Mouse (Mus musculus): ENCODE data around the gene Ston1. TPM values are rescaled to one million over a fixed set of nuclear protein-coding genes. Genes with fewer than 3 reads are reported as not detected.

Gene Ston1
- polyA plus RNA-seq, 1 experiment from 2014 or later = 5.0 TPM

- H3K9me3 ChIP-seq (replicated peaks) = no peaks in the 10 kb centered on the region
- H3K27me3 ChIP-seq = no peaks in the 10 kb centered on the region
- ATAC-seq (replicated peaks; ENCODE audit: insufficient number of reproducible peaks, insufficient read depth, low FRiP score, low read depth) = no peak
- 89% methylated on average over 11 of the region's 11 CpGs for WGBS
- no peak overlapping the region for H3K27ac ChIP-seq
- H3K36me3 ChIP-seq = peaks cover 34% of the 10 kb centered on the region
- no peak overlapping the region for H3K4me3 ChIP-seq
- no peak overlapping the region for H3K4me2 ChIP-seq
- H3K9ac ChIP-seq = no peak overlapping the region
- peaks cover 6% of the 10 kb centered on the region for H3K4me1 ChIP-seq (replicated peaks)
Observed at GRCm38 (mm10) chr17:88645299-88645698, 47.8 kb downstream of the Ston1 start.

- Histone ChIP-seq H3K36me3 (peaks cover 30% of the 10 kb centered on the region), H3K27ac (no peak overlapping the region), H3K4me1 (replicated peaks) (no peaks in the 10 kb centered on the region), H3K4me2 (no peak overlapping the region), H3K9ac (no peak overlapping the region), H3K4me3 (no peak overlapping the region), H3K27me3 (no peaks in the 10 kb centered on the region), H3K9me3 (replicated peaks) (no peaks in the 10 kb centered on the region)
- WGBS = 87% methylated on average over 3 of the region's 3 CpGs
- no peak for ATAC-seq (replicated peaks; ENCODE audit: insufficient number of reproducible peaks, insufficient read depth, low FRiP score, low read depth)
Observed at GRCm38 (mm10) chr17:88647149-88647548, 49.7 kb downstream of the Ston1 start.

DNA sequence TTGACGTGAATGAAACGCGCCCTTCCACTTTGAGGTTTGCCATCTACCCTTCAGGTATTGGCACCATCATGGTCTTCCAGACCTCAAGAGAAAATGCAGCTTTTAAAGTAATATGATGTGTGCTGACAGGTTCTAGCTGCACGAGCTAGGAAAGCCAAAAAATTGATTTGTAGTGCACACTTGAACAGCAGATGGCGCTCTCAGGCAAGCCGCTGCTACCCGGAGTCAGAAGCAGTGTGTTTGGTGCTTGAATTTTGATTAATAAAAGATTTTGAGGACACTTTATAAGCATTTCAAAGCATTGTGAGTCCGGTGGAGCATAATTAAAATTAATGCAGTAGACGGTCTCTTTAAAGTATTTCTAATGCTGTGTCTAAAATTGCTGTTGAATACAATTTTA, 54.5 kb downstream of the Ston1 start:
- no peaks in the 10 kb centered on the region for H3K9me3 ChIP-seq (replicated peaks)
- H3K36me3 ChIP-seq = peaks cover 14% of the 10 kb centered on the region
- no peak overlapping the region for H3K27ac ChIP-seq
- no peak overlapping the region for H3K9ac ChIP-seq
- 3% methylated on average over 9 of the region's 9 CpGs for WGBS
- H3K4me1 ChIP-seq (replicated peaks) = 0 out of 2 replicates have a peak, but pooled peaks cover 5% of the 10 kb centered on the region
- no peak overlapping the region for H3K4me3 ChIP-seq
- ATAC-seq (replicated peaks; ENCODE audit: insufficient number of reproducible peaks, insufficient read depth, low FRiP score, low read depth) = no peak
- H3K27me3 ChIP-seq = 0 out of 2 replicates have a peak, but pooled peaks cover 4% of the 10 kb centered on the region
- no peak overlapping the region for H3K4me2 ChIP-seq

GRCm38 (mm10) chr17:88652702-88653374, 55.4 kb downstream of the Ston1 start:
- Histone ChIP-seq H3K9ac (no peak overlapping the region), H3K4me1 (replicated peaks) (0 out of 2 replicates have a peak, but pooled peaks cover 5% of the 10 kb centered on the region), H3K4me2 (no peak overlapping the region), H3K36me3 (peaks cover 9% of the 10 kb centered on the region), H3K27me3 (0 out of 2 replicates have a peak, but pooled peaks cover 4% of the 10 kb centered on the region), H3K4me3 (no peak overlapping the region), H3K9me3 (replicated peaks) (no peaks in the 10 kb centered on the region), H3K27ac (no peak overlapping the region)
- no peak; the same call in 1 of the 2 replicates for ATAC-seq (replicated peaks; ENCODE audit: insufficient number of reproducible peaks, insufficient read depth, low FRiP score, low read depth)
- 18% methylated on average over 21 of the region's 21 CpGs for WGBS

DNA sequence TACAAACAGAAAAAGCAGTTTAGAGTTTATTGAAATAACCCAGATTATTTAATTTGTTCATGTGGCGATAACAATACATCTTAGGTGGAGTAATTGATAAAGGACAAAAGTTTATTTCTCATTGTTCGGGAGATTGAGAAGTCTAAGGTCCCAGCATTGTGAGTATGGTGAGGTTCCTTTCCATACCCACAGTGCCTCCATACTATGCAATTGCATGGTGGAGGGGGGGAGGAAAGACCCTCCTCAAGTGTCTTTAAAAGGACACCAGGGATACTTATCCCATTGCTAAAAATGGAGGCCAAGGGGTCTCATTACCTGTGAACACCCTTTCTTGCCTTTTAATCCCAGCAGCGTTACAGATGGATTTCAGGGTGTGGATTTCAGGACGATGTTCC, 55.9 kb downstream of the Ston1 start:
- no peak overlapping the region for H3K4me2 ChIP-seq
- no peak for ATAC-seq (replicated peaks; ENCODE audit: insufficient number of reproducible peaks, insufficient read depth, low FRiP score, low read depth)
- WGBS = 71% methylated on average over 4 of the region's 4 CpGs
- H3K9me3 ChIP-seq (replicated peaks) = no peaks in the 10 kb centered on the region
- H3K27me3 ChIP-seq = 0 out of 2 replicates have a peak, but pooled peaks cover 4% of the 10 kb centered on the region
- no peak overlapping the region for H3K4me3 ChIP-seq
- H3K4me1 ChIP-seq (replicated peaks) = 0 out of 2 replicates have a peak, but pooled peaks cover 5% of the 10 kb centered on the region
- H3K36me3 ChIP-seq = peaks cover 7% of the 10 kb centered on the region
- H3K9ac ChIP-seq = no peak overlapping the region
- H3K27ac ChIP-seq = no peak overlapping the region

GRCm38 (mm10) chr17:88658510-88658909, 61.0 kb downstream of the Ston1 start:
- H3K27me3 ChIP-seq = 0 out of 2 replicates have a peak, but pooled peaks cover 2% of the 10 kb centered on the region
- no peaks in the 10 kb centered on the region for H3K36me3 ChIP-seq
- H3K4me3 ChIP-seq = no peak overlapping the region
- no peaks in the 10 kb centered on the region for H3K9me3 ChIP-seq (replicated peaks)
- no peak overlapping the region for H3K4me2 ChIP-seq
- H3K27ac ChIP-seq = no peak overlapping the region
- ATAC-seq (replicated peaks; ENCODE audit: insufficient number of reproducible peaks, insufficient read depth, low FRiP score, low read depth) = no peak
- no peak overlapping the region for H3K9ac ChIP-seq
- no peaks in the 10 kb centered on the region for H3K4me1 ChIP-seq (replicated peaks)
- 64% methylated on average over 6 of the region's 6 CpGs for WGBS

GRCm38 (mm10) chr17:88666076-88666475, 68.6 kb downstream of the Ston1 start:
- no peaks in the 10 kb centered on the region for H3K36me3 ChIP-seq
- no peak overlapping the region for H3K4me3 ChIP-seq
- no peaks in the 10 kb centered on the region for H3K27me3 ChIP-seq
- 47% methylated on average over 2 of the region's 2 CpGs for WGBS
- H3K27ac ChIP-seq = no peak overlapping the region
- H3K4me2 ChIP-seq = no peak overlapping the region
- H3K9ac ChIP-seq = no peak overlapping the region
- H3K4me1 ChIP-seq (replicated peaks) = peaks cover 4% of the 10 kb centered on the region; the same call in 1 of the 2 replicates
- no peaks in the 10 kb centered on the region for H3K9me3 ChIP-seq (replicated peaks)
- no peak for ATAC-seq (replicated peaks; ENCODE audit: insufficient number of reproducible peaks, insufficient read depth, low FRiP score, low read depth)

DNA sequence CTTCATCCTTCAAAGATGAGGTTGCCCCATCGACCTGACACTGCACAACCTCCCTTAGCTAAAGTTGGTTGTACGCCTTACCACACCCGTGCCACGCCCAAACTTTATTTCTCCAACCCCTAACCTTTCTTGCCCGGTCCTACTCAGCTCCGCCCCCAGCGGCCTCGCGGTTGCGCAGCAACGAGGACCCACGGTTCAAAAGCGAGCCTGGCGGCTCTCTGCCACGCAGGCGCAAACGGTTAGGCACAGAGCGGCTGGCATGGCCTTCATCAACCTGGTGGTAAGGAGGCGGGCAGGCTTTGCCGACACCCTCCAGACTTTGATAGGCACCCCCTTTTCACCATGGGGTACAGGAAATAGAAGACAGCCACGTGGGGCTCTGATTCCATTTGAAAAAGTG, 71.0 kb downstream of the Ston1 start, which contains the start of gene Gtf2a1l:
Gene Gtf2a1l (plus strand): TSS at position 209 of the 400 bp plus-strand sequence.
- peaks cover 4% of the 10 kb centered on the region; the same call in 1 of the 2 replicates for H3K4me1 ChIP-seq (replicated peaks)
- peak within 1 kb of the TSS; percentile 51 for H3K4me2 ChIP-seq
- H3K9me3 ChIP-seq (replicated peaks) = no peaks in the 10 kb centered on the region
- no peaks in the 10 kb centered on the region for H3K36me3 ChIP-seq
- 24% methylated on average over 21 of the region's 21 CpGs for WGBS
- peak within 1 kb of the TSS; percentile 8; the same call in 1 of the 2 replicates for H3K4me3 ChIP-seq
- no peak for ATAC-seq (replicated peaks; ENCODE audit: insufficient number of reproducible peaks, insufficient read depth, low FRiP score, low read depth)
- no peak within 1 kb of the TSS for H3K9ac ChIP-seq
- no peak within 1 kb of the TSS for H3K27ac ChIP-seq
- no peaks in the 10 kb centered on the region for H3K27me3 ChIP-seq

GRCm38 (mm10) chr17:88669921-88670320, 72.4 kb downstream of the Ston1 start:
- 85% methylated on average over 2 of the region's 2 CpGs for WGBS
- no peak overlapping the region for H3K27ac ChIP-seq
- no peaks in the 10 kb centered on the region for H3K36me3 ChIP-seq

GRCm38 (mm10) chr17:88670800-88671199, 73.3 kb downstream of the Ston1 start:
- no peak overlapping the region for H3K27ac ChIP-seq
- no peaks in the 10 kb centered on the region for H3K36me3 ChIP-seq
- H3K27me3 ChIP-seq = no peaks in the 10 kb centered on the region
- H3K4me2 ChIP-seq = no peak overlapping the region
- peaks cover 4% of the 10 kb centered on the region; the same call in 1 of the 2 replicates for H3K4me1 ChIP-seq (replicated peaks)
- H3K9me3 ChIP-seq (replicated peaks) = no peaks in the 10 kb centered on the region
- ATAC-seq (replicated peaks; ENCODE audit: insufficient number of reproducible peaks, insufficient read depth, low FRiP score, low read depth) = no peak
- H3K9ac ChIP-seq = no peak overlapping the region
- no peak overlapping the region for H3K4me3 ChIP-seq
- WGBS = 59% methylated on average over 4 of the region's 4 CpGs

More at GRCm38 (mm10) chr17:88669921-88670320, 72.4 kb downstream of the Ston1 start:
- Histone ChIP-seq H3K4me3 (no peak overlapping the region), H3K4me2 (no peak overlapping the region), H3K4me1 (replicated peaks) (peaks cover 4% of the 10 kb centered on the region; the same call in 1 of the 2 replicates), H3K9me3 (replicated peaks) (no peaks in the 10 kb centered on the region), H3K27me3 (no peaks in the 10 kb centered on the region), H3K9ac (no peak overlapping the region)
- no peak for ATAC-seq (replicated peaks; ENCODE audit: insufficient number of reproducible peaks, insufficient read depth, low FRiP score, low read depth)

- no peak overlapping the region for H3K4me2 ChIP-seq
- H3K9ac ChIP-seq = no peak overlapping the region
- no peaks in the 10 kb centered on the region for H3K4me1 ChIP-seq (replicated peaks)
- H3K27me3 ChIP-seq = no peaks in the 10 kb centered on the region
- no peak overlapping the region for H3K4me3 ChIP-seq
- no peak overlapping the region for H3K27ac ChIP-seq
- H3K36me3 ChIP-seq = no peaks in the 10 kb centered on the region
- H3K9me3 ChIP-seq (replicated peaks) = no peaks in the 10 kb centered on the region
- ATAC-seq (replicated peaks; ENCODE audit: insufficient number of reproducible peaks, insufficient read depth, low FRiP score, low read depth) = no peak
- 89% methylated on average over 23 of the region's 23 CpGs for WGBS
Observed at GRCm38 (mm10) chr17:88675310-88676309, 78.1 kb downstream of the Ston1 start.
